Mouse (Mus musculus): ENCODE data around the gene Hao2. TPM values are rescaled to one million over a fixed set of nuclear protein-coding genes. Genes with fewer than 3 reads are reported as not detected.
A peak's percentile ranks its signal among the peaks of the same experiment; 100 is the strongest.

Gene Hao2
- polyA plus RNA-seq, 1 experiment from 2014 or later: 0.49 TPM

GRCm38 (mm10) chr3:98920417-98920816 is 27.4 kb upstream of the Hao2 start:
- Histone ChIP-seq H3K27ac (ENCODE audit: low read depth, low read length) (no peak overlapping the region), H3K9ac (ENCODE audit: low read depth, low read length) (no peak overlapping the region), H3K4me2 (no peak overlapping the region), H3K4me1 (replicated peaks; ENCODE audit: control insufficient read depth, insufficient read depth, low read length) (no peaks in the 10 kb centered on the region), H3K27me3 (replicated peaks; ENCODE audit: control insufficient read depth, insufficient read depth, low read length) (no peaks in the 10 kb centered on the region), H3K9me3 (ENCODE audit: control insufficient read depth, low read length) (no peaks in the 10 kb centered on the region), H3K4me3 (ENCODE audit: low read depth, low read length) (no peak overlapping the region), H3K36me3 (ENCODE audit: control insufficient read depth, insufficient read depth, low read length) (no peaks in the 10 kb centered on the region)
- 79% methylated on average over 3 of the region's 3 CpGs for WGBS
- no peak for ATAC-seq (replicated peaks; ENCODE audit: low FRiP score)
- no peak for DNase-seq (ENCODE audit: low spot score)

- Histone ChIP-seq H3K4me3 (ENCODE audit: low read depth, low read length) (no peak overlapping the region), H3K4me1 (replicated peaks; ENCODE audit: control insufficient read depth, insufficient read depth, low read length) (no peaks in the 10 kb centered on the region), H3K27ac (ENCODE audit: low read depth, low read length) (no peak overlapping the region), H3K4me2 (no peak overlapping the region), H3K9me3 (ENCODE audit: control insufficient read depth, low read length) (no peaks in the 10 kb centered on the region), H3K27me3 (replicated peaks; ENCODE audit: control insufficient read depth, insufficient read depth, low read length) (no peaks in the 10 kb centered on the region), H3K36me3 (ENCODE audit: control insufficient read depth, insufficient read depth, low read length) (no peaks in the 10 kb centered on the region), H3K9ac (ENCODE audit: low read depth, low read length) (no peak overlapping the region)
- ATAC-seq (replicated peaks; ENCODE audit: low FRiP score) (no peak), DNase-seq (ENCODE audit: low spot score) (no peak)
- no CpG with 5 or more reads among the region's 1 CpGs for WGBS
Observed at GRCm38 (mm10) chr3:98917260-98917659, 24.2 kb upstream of the Hao2 start.

DNA sequence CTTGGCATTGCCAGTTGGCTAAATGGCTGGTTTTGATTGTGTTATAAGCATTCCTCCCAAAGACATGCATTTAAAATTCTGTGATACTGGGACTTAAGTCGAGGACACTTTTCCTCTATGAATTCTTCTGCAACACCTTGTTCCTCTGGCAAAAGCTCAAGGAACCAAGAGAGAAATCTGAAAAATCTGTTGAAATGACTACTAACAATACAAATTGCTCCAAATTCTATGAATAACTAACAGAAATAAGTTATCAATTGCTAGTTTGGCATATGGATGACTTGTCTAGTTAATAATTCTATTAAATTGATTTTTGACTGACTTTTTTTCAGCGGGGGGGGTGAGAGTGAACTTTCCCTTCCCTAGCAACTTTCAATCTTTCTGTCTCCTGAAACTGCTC is 23.8 kb upstream of the Hao2 start:
- H3K4me1 ChIP-seq (replicated peaks; ENCODE audit: control insufficient read depth, insufficient read depth, low read length): no peaks in the 10 kb centered on the region
- 66% methylated on average over 2 of the region's 2 CpGs for WGBS
- no peak overlapping the region for H3K27ac ChIP-seq (ENCODE audit: low read depth, low read length)
- H3K9ac ChIP-seq (ENCODE audit: low read depth, low read length): no peak overlapping the region
- no peak for ATAC-seq (replicated peaks; ENCODE audit: low FRiP score)
- no peak overlapping the region for H3K4me2 ChIP-seq
- no peak for DNase-seq (ENCODE audit: low spot score)
- H3K9me3 ChIP-seq (ENCODE audit: control insufficient read depth, low read length): no peaks in the 10 kb centered on the region
- no peak overlapping the region for H3K4me3 ChIP-seq (ENCODE audit: low read depth, low read length)
- no peaks in the 10 kb centered on the region for H3K27me3 ChIP-seq (replicated peaks; ENCODE audit: control insufficient read depth, insufficient read depth, low read length)
- no peaks in the 10 kb centered on the region for H3K36me3 ChIP-seq (ENCODE audit: control insufficient read depth, insufficient read depth, low read length)

- no peak; the same call in 1 of the 2 replicates for ATAC-seq (replicated peaks; ENCODE audit: low FRiP score)
- Histone ChIP-seq H3K4me3 (ENCODE audit: low read depth, low read length) (no peak overlapping the region), H3K27me3 (replicated peaks; ENCODE audit: control insufficient read depth, insufficient read depth, low read length) (no peaks in the 10 kb centered on the region), H3K4me1 (replicated peaks; ENCODE audit: control insufficient read depth, insufficient read depth, low read length) (no peaks in the 10 kb centered on the region), H3K36me3 (ENCODE audit: control insufficient read depth, insufficient read depth, low read length) (no peaks in the 10 kb centered on the region), H3K27ac (ENCODE audit: low read depth, low read length) (no peak overlapping the region), H3K4me2 (no peak overlapping the region), H3K9ac (ENCODE audit: low read depth, low read length) (no peak overlapping the region), H3K9me3 (ENCODE audit: control insufficient read depth, low read length) (no peaks in the 10 kb centered on the region)
- peak; percentile 54 for DNase-seq (ENCODE audit: low spot score)
- WGBS: 7% methylated on average over 4 of the region's 4 CpGs
Observed at GRCm38 (mm10) chr3:98915659-98916058, 22.6 kb upstream of the Hao2 start.

DNA sequence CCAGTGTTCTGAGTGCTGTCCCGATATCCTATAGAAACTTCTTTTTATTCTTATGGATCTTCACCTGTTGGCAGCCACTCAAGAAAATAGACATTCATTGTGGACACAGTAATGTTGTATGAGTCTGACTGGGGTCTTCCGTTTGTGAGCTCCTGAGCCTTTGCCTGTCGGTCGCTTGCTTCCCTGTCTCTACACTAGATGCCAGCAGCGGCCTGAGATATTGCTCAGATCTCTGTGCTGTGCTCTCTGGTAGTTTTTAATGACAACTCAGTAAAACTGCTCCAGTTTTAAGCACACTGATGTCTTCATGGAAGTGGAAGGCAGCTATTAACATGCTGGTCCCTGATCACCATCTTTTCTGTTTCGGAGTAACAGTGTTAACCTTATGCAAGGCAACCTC is 20.6 kb upstream of the Hao2 start:
- Histone ChIP-seq H3K27me3 (replicated peaks; ENCODE audit: control insufficient read depth, insufficient read depth, low read length) (no peaks in the 10 kb centered on the region), H3K9me3 (ENCODE audit: control insufficient read depth, low read length) (no peaks in the 10 kb centered on the region), H3K9ac (ENCODE audit: low read depth, low read length) (no peak overlapping the region), H3K36me3 (ENCODE audit: control insufficient read depth, insufficient read depth, low read length) (no peaks in the 10 kb centered on the region), H3K4me1 (replicated peaks; ENCODE audit: control insufficient read depth, insufficient read depth, low read length) (no peaks in the 10 kb centered on the region), H3K4me3 (ENCODE audit: low read depth, low read length) (no peak overlapping the region), H3K4me2 (no peak overlapping the region), H3K27ac (ENCODE audit: low read depth, low read length) (no peak overlapping the region)
- ATAC-seq (replicated peaks; ENCODE audit: low FRiP score) (no peak), DNase-seq (ENCODE audit: low spot score) (no peak)
- WGBS: 83% methylated on average over 6 of the region's 6 CpGs

DNA sequence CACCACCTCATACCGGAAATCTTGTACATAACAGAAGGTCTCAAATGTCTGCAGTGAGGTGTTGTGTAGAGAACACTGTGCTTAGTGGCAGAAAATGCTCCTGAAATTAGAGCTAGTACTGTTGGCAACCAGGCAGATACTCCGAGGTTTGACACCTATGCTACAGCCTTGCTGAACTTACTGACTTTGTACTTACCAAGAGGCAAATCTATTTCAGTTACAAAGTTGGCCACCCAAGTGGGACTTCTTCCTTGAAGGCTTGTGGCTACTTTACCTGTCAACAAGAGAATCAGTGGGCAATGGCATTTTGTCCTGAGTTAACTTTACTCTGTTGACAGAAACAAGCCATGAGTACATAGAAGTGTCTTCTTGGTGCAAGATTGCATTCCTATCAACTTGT is 4.6 kb upstream of the Hao2 start:
- no peak overlapping the region for H3K9ac ChIP-seq (ENCODE audit: low read depth, low read length)
- H3K4me3 ChIP-seq (ENCODE audit: low read depth, low read length): no peak overlapping the region
- WGBS: 82% methylated on average over 2 of the region's 2 CpGs
- H3K36me3 ChIP-seq (ENCODE audit: control insufficient read depth, insufficient read depth, low read length): no peaks in the 10 kb centered on the region
- H3K27ac ChIP-seq (ENCODE audit: low read depth, low read length): no peak overlapping the region
- H3K4me1 ChIP-seq (replicated peaks; ENCODE audit: control insufficient read depth, insufficient read depth, low read length): no peaks in the 10 kb centered on the region
- no peak overlapping the region for H3K4me2 ChIP-seq
- H3K9me3 ChIP-seq (ENCODE audit: control insufficient read depth, low read length): no peaks in the 10 kb centered on the region
- ATAC-seq (replicated peaks; ENCODE audit: low FRiP score): no peak
- no peak for DNase-seq (ENCODE audit: low spot score)
- no peaks in the 10 kb centered on the region for H3K27me3 ChIP-seq (replicated peaks; ENCODE audit: control insufficient read depth, insufficient read depth, low read length)

GRCm38 (mm10) chr3:98895071-98895601 is 2.1 kb upstream of the Hao2 start:
- Histone ChIP-seq H3K27me3 (replicated peaks; ENCODE audit: control insufficient read depth, insufficient read depth, low read length) (no peaks in the 10 kb centered on the region), H3K4me1 (replicated peaks; ENCODE audit: control insufficient read depth, insufficient read depth, low read length) (no peaks in the 10 kb centered on the region), H3K4me2 (peak overlapping the region; percentile 28; the same call in 1 of the 2 replicates), H3K9ac (ENCODE audit: low read depth, low read length) (no peak overlapping the region), H3K9me3 (ENCODE audit: control insufficient read depth, low read length) (no peaks in the 10 kb centered on the region), H3K36me3 (ENCODE audit: control insufficient read depth, insufficient read depth, low read length) (no peaks in the 10 kb centered on the region), H3K4me3 (ENCODE audit: low read depth, low read length) (no peak overlapping the region), H3K27ac (ENCODE audit: low read depth, low read length) (no peak overlapping the region)
- 40% methylated on average over 10 of the region's 10 CpGs for WGBS
- ATAC-seq (replicated peaks; ENCODE audit: low FRiP score): peak; percentile 53
- DNase-seq (ENCODE audit: low spot score): no peak

- Histone ChIP-seq H3K9me3 (ENCODE audit: control insufficient read depth, low read length) (no peaks in the 10 kb centered on the region), H3K4me3 (ENCODE audit: low read depth, low read length) (no peak overlapping the region), H3K4me2 (no peak overlapping the region), H3K9ac (ENCODE audit: low read depth, low read length) (no peak overlapping the region), H3K4me1 (replicated peaks; ENCODE audit: control insufficient read depth, insufficient read depth, low read length) (no peaks in the 10 kb centered on the region), H3K36me3 (ENCODE audit: control insufficient read depth, insufficient read depth, low read length) (no peaks in the 10 kb centered on the region), H3K27me3 (replicated peaks; ENCODE audit: control insufficient read depth, insufficient read depth, low read length) (no peaks in the 10 kb centered on the region), H3K27ac (ENCODE audit: low read depth, low read length) (no peak overlapping the region)
- ATAC-seq (replicated peaks; ENCODE audit: low FRiP score) (no peak), DNase-seq (ENCODE audit: low spot score) (no peak)
- 73% methylated on average over 4 of the region's 4 CpGs for WGBS
Observed at GRCm38 (mm10) chr3:98890430-98890829, 2.6 kb downstream of the Hao2 start.

GRCm38 (mm10) chr3:98888206-98888605 is 4.8 kb downstream of the Hao2 start:
- no peak overlapping the region for H3K9ac ChIP-seq (ENCODE audit: low read depth, low read length)
- 60% methylated on average over 2 of the region's 2 CpGs for WGBS
- no peaks in the 10 kb centered on the region for H3K4me1 ChIP-seq (replicated peaks; ENCODE audit: control insufficient read depth, insufficient read depth, low read length)
- no peaks in the 10 kb centered on the region for H3K27me3 ChIP-seq (replicated peaks; ENCODE audit: control insufficient read depth, insufficient read depth, low read length)
- no peaks in the 10 kb centered on the region for H3K9me3 ChIP-seq (ENCODE audit: control insufficient read depth, low read length)
- no peak overlapping the region for H3K4me3 ChIP-seq (ENCODE audit: low read depth, low read length)
- DNase-seq (ENCODE audit: low spot score): no peak
- no peak overlapping the region for H3K27ac ChIP-seq (ENCODE audit: low read depth, low read length)
- no peak for ATAC-seq (replicated peaks; ENCODE audit: low FRiP score)
- no peaks in the 10 kb centered on the region for H3K36me3 ChIP-seq (ENCODE audit: control insufficient read depth, insufficient read depth, low read length)
- H3K4me2 ChIP-seq: no peak overlapping the region
